Mouse (Mus musculus): ENCODE measurements around the gene Fam234b.

- TF ChIP-seq CTCF (IDR thresholded peaks at IDR 0.05; ENCODE audit: insufficient read depth, low read depth, low read length) (no peak), POLR2A (IDR thresholded peaks at IDR 0.05; ENCODE audit: insufficient read depth, low read depth, low read length) (no peak)
Measured at GRCm38 (mm10) chr6:135175014-135175413, 22.8 kb upstream of the Fam234b start.
